Mouse (Mus musculus) kidney, adult 2 months (tissue): Measurements from ENCODE around the gene Hist3h2ba. TPM values are rescaled to one million over a fixed set of nuclear protein-coding genes. Genes with fewer than 3 reads are reported as not detected.

Source experiments
- DNase-seq: peaks from one replicate; pipeline ENCODE4 v3.0.0; 2021
- H3K27ac ChIP-seq: fragments of 200-500 bp; 2 replicates; pipeline ENCODE4 v1.5.1; 2012; ENCODE audit warnings: low read depth, low read length, control low read depth, inconsistent platforms; ENCODE audit not compliant: insufficient read depth
- H3K27me3 ChIP-seq: fragments of 200-500 bp; replicated peaks from 2 replicates; pipeline ENCODE4 v1.6.1; 2012; ENCODE audit warnings: mild to moderate bottlenecking, moderate library complexity, low read length, inconsistent platforms; ENCODE audit not compliant: control insufficient read depth, insufficient read depth
- H3K36me3 ChIP-seq: fragments of 200-500 bp; 2 replicates; pipeline ENCODE4 v1.6.1; 2012; ENCODE audit warnings: mild to moderate bottlenecking, moderate library complexity, low read length, inconsistent platforms; ENCODE audit not compliant: control insufficient read depth, insufficient read depth
- H3K4me1 ChIP-seq: fragments of 200-500 bp; 2 replicates; pipeline ENCODE4 v1.6.1; 2011; ENCODE audit warnings: low read length; ENCODE audit not compliant: control insufficient read depth, insufficient read depth
- H3K4me3 ChIP-seq: fragments of 200-500 bp; 2 replicates; pipeline ENCODE4 v1.5.1; 2011; ENCODE audit warnings: mild to moderate bottlenecking, low read depth, low read length, control low read depth; ENCODE audit not compliant: insufficient read depth
- CTCF ChIP-seq: fragments of 200-500 bp; conservative IDR thresholded peaks from 2 replicates; pipeline ENCODE4 v1.5.1; 2011; ENCODE audit warnings: low read depth, mild to moderate bottlenecking, control low read depth, low read length, moderate library complexity, mixed read lengths; ENCODE audit not compliant: insufficient read depth, insufficient read length
- POLR2A ChIP-seq: fragments of 200-500 bp; IDR thresholded peaks from one replicate; pipeline ENCODE4 v1.6.1; 2011; ENCODE audit warnings: low read depth, low read length, control low read depth
- WGBS: fragments of 180-500 bp; shearing (Covaris S2); methylation state at CpG from one replicate; pipeline ENCODE4 v1.1.7; 2018; 5-methylcytosine and 5-hydroxymethylcytosine counted together
- polyA plus RNA-seq: library from polyadenylated mRNA; depleted of rRNA; stranded (reverse); fragments of >200 nt; gene quantifications from 2 replicates; pipeline ENCODE4 v1.2.3, GENCODE M21; 2012; rRNA removed

Gene Hist3h2ba
- polyA plus RNA-seq, 1 experiment = 3.0 TPM

GRCm38 (mm10) chr11:58995807-58996370, 47.2 kb downstream of the Hist3h2ba start:
- no peak overlapping the region for H3K27ac ChIP-seq
- H3K4me3 ChIP-seq = no peak overlapping the region
- 46% methylated on average over 12 of the region's 12 CpGs for WGBS
- H3K36me3 ChIP-seq = no peaks in the 10 kb centered on the region
- no peaks in the 10 kb centered on the region; the same call in 1 of the 2 replicates for H3K4me1 ChIP-seq
- no peaks in the 10 kb centered on the region for H3K27me3 ChIP-seq
- no peak for DNase-seq
- TF ChIP-seq CTCF = no peak
- TF ChIP-seq POLR2A = no peak

- Histone ChIP-seq H3K27ac (no peak overlapping the region), H3K4me3 (no peak overlapping the region)
Observed at GRCm38 (mm10) chr11:58997541-58997940, 48.8 kb downstream of the Hist3h2ba start.

More at GRCm38 (mm10) chr11:58997541-58997940, 48.8 kb downstream of the Hist3h2ba start:
- no peaks in the 10 kb centered on the region for H3K36me3 ChIP-seq
- H3K27me3 ChIP-seq = no peaks in the 10 kb centered on the region
- no peak for DNase-seq
- TF ChIP-seq CTCF (no peak), POLR2A (no peak)
- no peaks in the 10 kb centered on the region; the same call in 1 of the 2 replicates for H3K4me1 ChIP-seq
- 82% methylated on average over 5 of the region's 5 CpGs for WGBS

Other genes starting within 250 kb of the Hist3h2ba start
- gene Olfr319, start 249.8 kb upstream of the Hist3h2ba start, polyA plus RNA-seq = not detected in 2 replicates
- not detected in 2 replicates for gene Olfr318, start 224.9 kb upstream of the Hist3h2ba start, polyA plus RNA-seq
- gene Olfr317, start 209.7 kb upstream of the Hist3h2ba start, polyA plus RNA-seq = not detected in 2 replicates
- not detected in 2 replicates for gene Olfr316, start 196.2 kb upstream of the Hist3h2ba start, polyA plus RNA-seq
- not detected in 2 replicates for gene Olfr315, start 175.7 kb upstream of the Hist3h2ba start, polyA plus RNA-seq
- not detected in 2 replicates for gene Olfr314, start 166.0 kb upstream of the Hist3h2ba start, polyA plus RNA-seq
- gene Fam183b, start 147.0 kb upstream of the Hist3h2ba start, polyA plus RNA-seq = not detected in 2 replicates
- not detected in 2 replicates for gene Olfr313, start 133.9 kb upstream of the Hist3h2ba start, polyA plus RNA-seq
- gene Olfr312, start 119.7 kb upstream of the Hist3h2ba start, polyA plus RNA-seq = not detected in 2 replicates
- not detected in 2 replicates for gene Olfr311, start 109.7 kb upstream of the Hist3h2ba start, polyA plus RNA-seq
- gene Gm12258, start 101.8 kb upstream of the Hist3h2ba start, polyA plus RNA-seq = 2.3 and 2.6 TPM in 2 replicates
- 3.3 and 3.7 TPM in 2 replicates for gene 2810021J22Rik, start 81.7 kb upstream of the Hist3h2ba start, polyA plus RNA-seq
- gene Zfp39, start 44.7 kb upstream of the Hist3h2ba start, polyA plus RNA-seq = 1.2 and 1.5 TPM in 2 replicates
- 0.27 and 0.31 TPM in 2 replicates for gene Btnl10, start 31.0 kb upstream of the Hist3h2ba start, polyA plus RNA-seq
- 251 and 307 TPM in 2 replicates for gene Rnf187, start 10.0 kb upstream of the Hist3h2ba start, polyA plus RNA-seq
- gene Hist3h2a, start 5.8 kb downstream of the Hist3h2ba start, polyA plus RNA-seq = 29.0 and 29.5 TPM in 2 replicates
- 0.34 and 0.48 TPM in 2 replicates for gene Trim17, start 5.8 kb downstream of the Hist3h2ba start, polyA plus RNA-seq
- gene Trim11, start 29.2 kb downstream of the Hist3h2ba start, polyA plus RNA-seq = 19.4 and 20.7 TPM in 2 replicates
- gene Obscn, start 187.5 kb downstream of the Hist3h2ba start, polyA plus RNA-seq = 0.15 and 6.2 TPM in 2 replicates
- 8.3 and 8.8 TPM in 2 replicates for gene Iba57, start 214.8 kb downstream of the Hist3h2ba start, polyA plus RNA-seq
- gene Gjc2, start 234.3 kb downstream of the Hist3h2ba start, polyA plus RNA-seq = 1.4 and 1.8 TPM in 2 replicates
- 137 and 144 TPM in 2 replicates for gene Guk1, start 243.3 kb downstream of the Hist3h2ba start, polyA plus RNA-seq